Mouse (Mus musculus): Measurements from ENCODE around the gene Casp8ap2. TPM values are rescaled to one million over a fixed set of nuclear protein-coding genes. Genes with fewer than 3 reads are reported as not detected.

The Casp8ap2 gene
- polyA plus RNA-seq, 1 experiment from 2014 or later, result 76.3 TPM

GRCm38 (mm10) chr4:32677471-32677870 is 62.2 kb downstream of the Casp8ap2 start:
- no peaks in the 10 kb centered on the region for H3K4me1 ChIP-seq
- H3K4me3 ChIP-seq (replicated peaks), result no peak overlapping the region
- H3K9me3 ChIP-seq, result no peaks in the 10 kb centered on the region
- H3K27ac ChIP-seq, result no peak overlapping the region
- H3K9ac ChIP-seq, result no peak overlapping the region
- 95% methylated on average over 3 of the region's 3 CpGs for WGBS
- H3K27me3 ChIP-seq, result no peaks in the 10 kb centered on the region
- peaks cover 81% of the 10 kb centered on the region for H3K36me3 ChIP-seq (replicated peaks)
- no peak overlapping the region for H3K4me2 ChIP-seq
- ATAC-seq (ENCODE audit: low FRiP score), result no peak

DNA sequence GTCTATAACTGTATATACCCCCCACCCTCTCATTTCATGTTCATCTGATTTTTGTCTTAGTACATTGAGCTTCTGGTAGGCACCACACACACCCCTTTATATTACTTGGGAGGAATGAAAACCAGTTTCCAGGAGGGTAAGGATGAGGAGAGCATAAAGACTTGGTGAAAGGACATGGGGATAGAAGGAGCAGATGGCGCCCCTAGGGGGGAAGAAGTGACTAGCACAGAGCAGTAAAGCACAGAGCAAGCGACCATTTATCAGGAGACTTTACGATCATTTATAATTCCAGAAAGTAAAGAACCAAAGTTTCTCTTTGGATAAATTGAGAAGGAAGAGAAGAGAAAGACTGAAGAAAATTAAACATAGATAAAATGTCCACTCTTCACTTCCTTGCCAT is 65.6 kb downstream of the Casp8ap2 start:
- no peak for ATAC-seq (ENCODE audit: low FRiP score)
- H3K9ac ChIP-seq, result no peak overlapping the region
- no peak overlapping the region for H3K27ac ChIP-seq
- no peaks in the 10 kb centered on the region for H3K4me1 ChIP-seq
- no peak overlapping the region for H3K4me2 ChIP-seq
- H3K4me3 ChIP-seq (replicated peaks), result no peak overlapping the region
- no peaks in the 10 kb centered on the region for H3K27me3 ChIP-seq
- WGBS, result 79% methylated on average over 3 of the region's 3 CpGs
- peaks cover 75% of the 10 kb centered on the region for H3K36me3 ChIP-seq (replicated peaks)
- H3K9me3 ChIP-seq, result no peaks in the 10 kb centered on the region

DNA sequence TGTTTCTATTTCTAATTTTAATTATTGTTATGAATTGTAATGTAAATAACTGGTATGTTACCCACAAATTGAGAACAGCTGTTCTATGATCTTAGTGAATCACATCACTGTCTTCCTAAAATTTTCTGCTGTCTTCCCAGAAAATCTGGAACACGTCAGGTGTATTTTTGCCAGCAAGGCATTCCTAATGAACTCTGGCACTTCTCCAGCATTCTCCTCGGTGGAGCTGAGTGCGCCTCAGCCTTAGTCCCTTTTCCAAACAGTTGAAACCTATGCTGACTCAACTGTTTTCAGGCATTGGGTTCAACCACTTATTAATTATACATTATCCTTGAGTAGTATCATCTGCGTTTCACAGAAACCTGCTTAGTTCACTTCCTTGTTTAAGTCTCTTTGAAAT is 67.2 kb downstream of the Casp8ap2 start:
- 85% methylated on average over 4 of the region's 4 CpGs for WGBS
- Histone ChIP-seq H3K4me1 (no peaks in the 10 kb centered on the region), H3K27me3 (no peaks in the 10 kb centered on the region), H3K4me3 (replicated peaks) (no peak overlapping the region), H3K27ac (no peak overlapping the region), H3K9ac (no peak overlapping the region), H3K36me3 (replicated peaks) (peaks cover 72% of the 10 kb centered on the region), H3K9me3 (no peaks in the 10 kb centered on the region), H3K4me2 (no peak overlapping the region)
- no peak for ATAC-seq (ENCODE audit: low FRiP score)

GRCm38 (mm10) chr4:32683061-32683582 is 67.9 kb downstream of the Casp8ap2 start:
- no peak overlapping the region for H3K9ac ChIP-seq
- H3K4me3 ChIP-seq (replicated peaks), result no peak overlapping the region
- H3K27ac ChIP-seq, result no peak overlapping the region
- no peaks in the 10 kb centered on the region for H3K27me3 ChIP-seq
- WGBS, result 86% methylated on average over 6 of the region's 6 CpGs
- H3K36me3 ChIP-seq (replicated peaks), result peaks cover 70% of the 10 kb centered on the region
- H3K9me3 ChIP-seq, result no peaks in the 10 kb centered on the region
- no peak for ATAC-seq (ENCODE audit: low FRiP score)
- no peaks in the 10 kb centered on the region for H3K4me1 ChIP-seq
- H3K4me2 ChIP-seq, result no peak overlapping the region

Other genes with a start within 250 kb of the Casp8ap2 start
- not detected in 2 replicates for gene Gja10, start 12.7 kb upstream of the Casp8ap2 start, polyA plus RNA-seq (2016; fragmentation: Nextera tagmentation; extraction: Ambion mirVana)
- gene Mdn1, start 41.7 kb downstream of the Casp8ap2 start, polyA plus RNA-seq (2016; fragmentation: Nextera tagmentation; extraction: Ambion mirVana), result 16.4 and 18.6 TPM in 2 replicates
- gene Lyrm2, start 184.8 kb downstream of the Casp8ap2 start, polyA plus RNA-seq (2016; fragmentation: Nextera tagmentation; extraction: Ambion mirVana), result 164 and 166 TPM in 2 replicates

All from forebrain, embryonic 12.5 days (tissue).